Mouse (Mus musculus) limb, embryonic 13.5 days (tissue): ENCODE results near the gene Casp8ap2. TPM values are rescaled to one million over a fixed set of nuclear protein-coding genes. Genes with fewer than 3 reads are reported as not detected.

ENCODE experiments used
- ATAC-seq: fragments of 200-750 bp; cut with Nextera tagmentation; 2 replicates; pipeline ENCODE4 v1.8.0; 2017; ENCODE audit warnings: low read depth, moderate number of reproducible peaks, moderate TSS enrichment; ENCODE audit not compliant: low FRiP score
- H3K27ac ChIP-seq: fragments of 300-500 bp; sonication (generic); 2 replicates; pipeline ENCODE4 v1.5.1; 2015; ENCODE audit warnings: inconsistent platforms, mild to moderate bottlenecking, moderate library complexity
- H3K27me3 ChIP-seq: fragments of 300-500 bp; sonication (generic); 2 replicates; pipeline ENCODE4 v1.6.1; 2015; ENCODE audit warnings: mild to moderate bottlenecking, inconsistent platforms
- H3K36me3 ChIP-seq: fragments of 300-500 bp; sonication (generic); 2 replicates; pipeline ENCODE4 v1.6.1; 2015; ENCODE audit warnings: inconsistent platforms, mild to moderate bottlenecking, moderate library complexity
- H3K4me1 ChIP-seq: fragments of 300-500 bp; sonication (generic); 2 replicates; pipeline ENCODE4 v1.6.1; 2015; ENCODE audit warnings: inconsistent platforms
- H3K4me2 ChIP-seq: fragments of 300-500 bp; sonication (generic); replicated peaks from 2 replicates; pipeline ENCODE4 v1.6.1; 2015; ENCODE audit warnings: inconsistent platforms, mild to moderate bottlenecking, moderate library complexity
- H3K4me3 ChIP-seq: fragments of 300-500 bp; sonication (generic); 2 replicates; pipeline ENCODE4 v1.5.1; 2015; ENCODE audit warnings: moderate library complexity, mild to moderate bottlenecking, inconsistent platforms
- H3K9ac ChIP-seq: fragments of 300-500 bp; sonication (generic); 2 replicates; pipeline ENCODE4 v1.6.1; 2015; ENCODE audit warnings: mild to moderate bottlenecking, inconsistent platforms
- H3K9me3 ChIP-seq: fragments of 300-500 bp; sonication (generic); 2 replicates; pipeline ENCODE4 v1.6.1; 2016; ENCODE audit warnings: inconsistent platforms
- WGBS: fragments of 180-500 bp; shearing (Covaris S2); methylation state at CpG from one replicate; pipeline ENCODE4 v1.1.7; 2015; 5-methylcytosine and 5-hydroxymethylcytosine counted together
- polyA plus RNA-seq: library from polyadenylated mRNA; unstranded; fragments of >200 nt; fragmentation: Nextera tagmentation; extraction: Ambion mirVana; gene quantifications from 2 replicates; pipeline ENCODE4 v1.2.1, GENCODE M21; 2015

Casp8ap2 gene
- polyA plus RNA-seq, 1 experiment from 2014 or later = 79.6 TPM

DNA sequence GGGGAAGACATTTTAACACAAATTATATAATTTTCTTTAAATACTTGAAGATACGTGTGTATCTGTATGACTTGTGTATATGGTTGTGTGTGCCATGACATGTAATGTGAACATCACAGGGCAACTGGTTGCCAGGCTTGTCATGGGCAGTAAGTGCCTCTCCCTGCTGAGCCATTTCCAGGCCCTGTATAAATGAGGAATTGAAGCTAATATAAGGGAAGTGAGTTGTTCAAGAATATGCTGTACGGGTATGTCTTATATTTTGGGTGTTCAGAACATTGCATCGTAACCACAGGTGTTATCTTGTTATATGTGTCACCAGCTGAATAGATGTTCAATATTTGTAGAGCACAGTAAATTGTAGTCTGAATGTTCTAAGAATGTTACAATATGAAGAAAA lies 62.2 kb downstream of the Casp8ap2 start:
- no peaks in the 10 kb centered on the region for H3K27me3 ChIP-seq
- H3K9ac ChIP-seq = no peak overlapping the region
- 93% methylated on average over 3 of the region's 3 CpGs for WGBS
- peaks cover 81% of the 10 kb centered on the region for H3K36me3 ChIP-seq
- no peaks in the 10 kb centered on the region for H3K9me3 ChIP-seq
- no peaks in the 10 kb centered on the region for H3K4me1 ChIP-seq
- H3K4me2 ChIP-seq = no peak overlapping the region
- H3K27ac ChIP-seq = no peak overlapping the region
- H3K4me3 ChIP-seq = no peak overlapping the region
- no peak for ATAC-seq

DNA sequence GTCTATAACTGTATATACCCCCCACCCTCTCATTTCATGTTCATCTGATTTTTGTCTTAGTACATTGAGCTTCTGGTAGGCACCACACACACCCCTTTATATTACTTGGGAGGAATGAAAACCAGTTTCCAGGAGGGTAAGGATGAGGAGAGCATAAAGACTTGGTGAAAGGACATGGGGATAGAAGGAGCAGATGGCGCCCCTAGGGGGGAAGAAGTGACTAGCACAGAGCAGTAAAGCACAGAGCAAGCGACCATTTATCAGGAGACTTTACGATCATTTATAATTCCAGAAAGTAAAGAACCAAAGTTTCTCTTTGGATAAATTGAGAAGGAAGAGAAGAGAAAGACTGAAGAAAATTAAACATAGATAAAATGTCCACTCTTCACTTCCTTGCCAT lies 65.6 kb downstream of the Casp8ap2 start:
- Histone ChIP-seq H3K4me2 (no peak overlapping the region), H3K4me1 (no peaks in the 10 kb centered on the region), H3K36me3 (peaks cover 80% of the 10 kb centered on the region), H3K27me3 (no peaks in the 10 kb centered on the region), H3K27ac (no peak overlapping the region), H3K9me3 (no peaks in the 10 kb centered on the region), H3K4me3 (no peak overlapping the region), H3K9ac (no peak overlapping the region)
- 73% methylated on average over 3 of the region's 3 CpGs for WGBS
- ATAC-seq = no peak

DNA sequence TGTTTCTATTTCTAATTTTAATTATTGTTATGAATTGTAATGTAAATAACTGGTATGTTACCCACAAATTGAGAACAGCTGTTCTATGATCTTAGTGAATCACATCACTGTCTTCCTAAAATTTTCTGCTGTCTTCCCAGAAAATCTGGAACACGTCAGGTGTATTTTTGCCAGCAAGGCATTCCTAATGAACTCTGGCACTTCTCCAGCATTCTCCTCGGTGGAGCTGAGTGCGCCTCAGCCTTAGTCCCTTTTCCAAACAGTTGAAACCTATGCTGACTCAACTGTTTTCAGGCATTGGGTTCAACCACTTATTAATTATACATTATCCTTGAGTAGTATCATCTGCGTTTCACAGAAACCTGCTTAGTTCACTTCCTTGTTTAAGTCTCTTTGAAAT lies 67.2 kb downstream of the Casp8ap2 start:
- 65% methylated on average over 4 of the region's 4 CpGs for WGBS
- no peak for ATAC-seq

DNA sequence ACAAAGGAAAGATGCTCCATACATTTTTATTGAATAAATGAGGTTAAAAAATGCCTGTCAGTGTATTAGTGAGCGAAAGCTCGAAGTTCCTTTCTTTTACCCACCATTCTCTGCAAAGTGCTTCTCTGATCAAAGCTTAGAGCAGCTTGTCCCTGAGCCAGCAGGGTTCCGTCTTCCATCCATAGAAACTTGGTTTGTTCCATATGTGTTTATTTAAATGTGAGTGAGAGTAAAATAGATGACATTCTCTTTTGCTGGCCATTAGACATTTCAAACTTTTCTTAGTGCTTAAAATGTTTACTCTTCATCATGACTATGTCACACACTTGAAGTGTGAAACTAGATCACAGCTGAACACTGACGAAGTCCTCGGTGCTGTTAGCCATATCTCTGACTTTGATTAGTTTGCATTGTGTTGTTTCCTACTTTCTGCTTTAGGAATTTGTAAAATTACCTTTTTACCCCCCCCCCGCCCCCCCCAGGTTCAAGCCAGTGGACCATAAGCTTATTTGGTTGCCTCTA lies 67.9 kb downstream of the Casp8ap2 start:
- no peak for ATAC-seq
- Histone ChIP-seq H3K9me3 (no peaks in the 10 kb centered on the region), H3K4me2 (no peak overlapping the region), H3K27me3 (no peaks in the 10 kb centered on the region), H3K4me1 (no peaks in the 10 kb centered on the region), H3K36me3 (peaks cover 74% of the 10 kb centered on the region), H3K4me3 (no peak overlapping the region), H3K9ac (no peak overlapping the region), H3K27ac (no peak overlapping the region)
- 86% methylated on average over 6 of the region's 6 CpGs for WGBS

More for the DNA sequence above, 67.2 kb downstream of the Casp8ap2 start:
- peaks cover 75% of the 10 kb centered on the region for H3K36me3 ChIP-seq
- no peaks in the 10 kb centered on the region for H3K27me3 ChIP-seq
- no peaks in the 10 kb centered on the region for H3K9me3 ChIP-seq
- H3K4me3 ChIP-seq = no peak overlapping the region
- H3K27ac ChIP-seq = no peak overlapping the region
- no peaks in the 10 kb centered on the region for H3K4me1 ChIP-seq
- no peak overlapping the region for H3K4me2 ChIP-seq
- no peak overlapping the region for H3K9ac ChIP-seq

Other genes with a start within 250 kb of the Casp8ap2 start
- gene Gja10, start 12.7 kb upstream of the Casp8ap2 start, polyA plus RNA-seq = not detected in 2 replicates
- 16.6 and 17.6 TPM in 2 replicates for gene Mdn1, start 41.7 kb downstream of the Casp8ap2 start, polyA plus RNA-seq
- 135 and 142 TPM in 2 replicates for gene Lyrm2, start 184.8 kb downstream of the Casp8ap2 start, polyA plus RNA-seq